Mouse (Mus musculus): Measurements from ENCODE around the gene Ppef1. TPM values are rescaled to one million over a fixed set of nuclear protein-coding genes. Genes with fewer than 3 reads are reported as not detected.

Ppef1 gene
- total RNA-seq, 1 experiment from 2014 or later: not detected

- DNase-seq: no peak
Observed at GRCm38 (mm10) chrX:160598055-160598454, 137.5 kb downstream of the Ppef1 start.

GRCm38 (mm10) chrX:160592933-160593332 is 142.6 kb downstream of the Ppef1 start:
- DNase-seq: no peak

DNA sequence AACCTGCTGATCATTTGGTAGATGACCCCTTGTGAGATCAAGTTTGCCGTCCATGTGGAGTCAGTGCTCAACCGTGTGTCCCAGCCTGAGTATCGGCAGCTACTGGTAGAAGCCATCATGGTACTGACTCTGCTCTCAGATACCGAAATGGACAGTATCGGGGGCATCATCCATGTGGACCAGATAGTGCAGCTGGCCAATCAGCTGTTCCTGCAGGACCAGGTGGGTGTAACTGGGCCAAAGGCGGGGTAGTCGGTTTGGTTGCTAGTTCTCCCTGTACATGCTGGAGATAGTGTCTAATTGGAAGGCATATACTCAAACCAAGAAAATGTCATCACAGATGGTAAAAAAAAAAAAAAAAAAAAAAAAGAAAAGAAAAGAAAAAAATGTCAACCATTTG is 145.4 kb downstream of the Ppef1 start:
- DNase-seq: no peak

GRCm38 (mm10) chrX:160588523-160588922 is 147.0 kb downstream of the Ppef1 start:
- no peak for DNase-seq

DNA sequence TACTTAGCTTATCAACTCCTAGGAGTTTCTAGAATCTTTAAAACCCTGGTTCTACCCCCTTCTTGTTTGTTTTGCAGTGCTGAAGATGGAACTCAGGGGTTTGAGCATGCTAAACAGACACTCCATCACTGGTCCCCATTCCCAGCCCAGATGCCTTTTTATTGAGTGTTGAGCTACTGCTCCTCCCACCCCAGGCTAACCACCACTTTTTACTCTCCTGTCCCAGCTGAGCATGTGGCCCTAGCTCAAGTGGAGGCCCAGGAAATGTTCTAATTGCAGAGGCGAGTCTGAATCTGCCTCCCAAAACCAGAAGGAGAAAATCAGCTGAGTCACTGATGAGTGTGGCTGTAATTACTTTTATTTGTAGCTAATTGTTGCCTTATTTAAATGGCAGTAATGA is 150.5 kb downstream of the Ppef1 start:
- no peak for DNase-seq

- no peak for DNase-seq
Observed at GRCm38 (mm10) chrX:160584148-160584838, 151.3 kb downstream of the Ppef1 start.

DNA sequence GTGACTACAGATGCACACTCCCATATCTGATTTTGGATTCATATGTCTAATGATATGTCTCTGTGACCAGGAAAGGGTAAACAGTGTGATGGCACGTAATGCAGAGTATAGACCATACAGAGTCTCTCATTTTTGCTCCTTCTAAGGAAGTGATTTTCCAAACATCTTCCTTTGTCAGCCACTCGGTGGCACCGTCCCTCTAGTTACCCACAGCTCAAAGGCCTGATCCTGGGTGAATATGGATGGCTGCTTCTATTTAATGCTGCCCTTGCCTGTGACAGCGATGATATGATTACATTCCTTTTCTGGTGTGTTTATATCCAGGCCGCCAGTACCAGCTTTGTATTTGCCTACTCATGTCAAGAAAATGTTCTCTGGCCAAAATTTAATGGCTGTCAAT is 152.0 kb downstream of the Ppef1 start:
- no peak for DNase-seq

Other genes with a start within 250 kb of the Ppef1 start
- 26.0 and 37.9 TPM in 2 replicates for gene Phka2, start 233.6 kb downstream of the Ppef1 start, total RNA-seq (2021)
- gene Rs1, start 32.2 kb upstream of the Ppef1 start, total RNA-seq (2021): 0.15 TPM in 1 of 2 replicates, not detected in the other
- 0.76 and 0.82 TPM in 2 replicates for gene Gja6, start 171.3 kb upstream of the Ppef1 start, total RNA-seq (2021)

Measured in adrenal gland, postnatal 25 days (tissue).